Mouse (Mus musculus) right cerebral cortex, adult 2 months (tissue): ENCODE data around the gene Tnip3.
A peak's percentile ranks its signal among the peaks of the same experiment; 100 is the strongest.

Experiments used
- DNase-seq, 2 experiments: peaks; one replicate each; pipeline ENCODE4 v3.0.0; 2021 to 2022; ENCODE audit warnings: low spot score in 2 of 2

Gene Tnip3

DNA sequence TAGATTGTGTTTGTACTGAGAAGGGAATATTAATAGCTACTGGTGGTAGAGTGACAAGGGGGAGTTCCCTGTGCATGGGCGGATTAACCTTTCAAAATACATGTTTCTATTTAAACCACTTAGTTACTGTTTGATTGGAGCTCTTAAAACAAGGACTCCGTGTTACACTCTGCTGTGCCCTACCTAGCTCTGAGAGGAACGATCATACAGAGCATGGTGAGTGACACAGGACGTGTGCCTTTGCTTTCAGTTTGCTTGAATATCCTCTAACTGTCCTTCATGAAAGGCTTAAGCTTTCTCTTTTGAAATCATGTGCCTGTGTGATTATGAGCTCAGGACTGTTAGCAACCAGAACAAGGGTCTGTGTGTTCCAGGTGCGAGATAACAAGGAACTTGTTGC lies at the start of gene Tnip3:
Gene Tnip3 (plus strand): TSS at position 122 of the 400 bp plus-strand sequence.
- DNase-seq: no peak

GRCm38 (mm10) chr6:65498786-65499185 lies 26.3 kb upstream of the Tnip3 start:
- DNase-seq: no peak

DNA sequence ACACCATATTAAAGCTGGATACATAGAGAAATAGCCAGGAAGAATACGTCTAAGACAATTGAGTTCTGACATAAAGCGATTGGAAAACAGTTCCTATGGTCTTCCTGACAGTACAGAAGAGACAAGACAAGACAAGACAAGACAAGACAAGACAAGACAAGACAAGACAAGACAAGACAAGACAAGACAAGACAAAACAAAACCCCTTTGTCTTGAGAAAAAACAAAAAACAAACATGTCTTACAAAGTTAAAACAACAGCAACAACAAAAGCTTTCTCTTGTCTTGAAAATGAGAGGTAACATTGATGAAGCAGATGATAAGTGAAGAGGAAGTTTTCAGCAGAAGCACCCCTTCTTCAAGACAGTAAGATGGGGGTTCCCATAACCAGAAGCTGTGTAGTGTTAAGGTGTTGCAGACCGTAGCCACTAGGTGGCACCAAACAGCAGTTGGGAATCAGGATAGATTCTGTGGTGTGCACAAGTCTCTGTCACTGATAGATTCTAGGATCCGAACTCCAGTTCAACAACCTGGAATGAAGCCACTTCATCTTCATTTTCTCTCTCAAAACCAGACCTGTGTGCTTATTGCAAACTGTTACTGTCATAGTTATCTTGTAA lies 15.0 kb upstream of the Tnip3 start:
- peak; percentile 77 to 87 for DNase-seq

DNA sequence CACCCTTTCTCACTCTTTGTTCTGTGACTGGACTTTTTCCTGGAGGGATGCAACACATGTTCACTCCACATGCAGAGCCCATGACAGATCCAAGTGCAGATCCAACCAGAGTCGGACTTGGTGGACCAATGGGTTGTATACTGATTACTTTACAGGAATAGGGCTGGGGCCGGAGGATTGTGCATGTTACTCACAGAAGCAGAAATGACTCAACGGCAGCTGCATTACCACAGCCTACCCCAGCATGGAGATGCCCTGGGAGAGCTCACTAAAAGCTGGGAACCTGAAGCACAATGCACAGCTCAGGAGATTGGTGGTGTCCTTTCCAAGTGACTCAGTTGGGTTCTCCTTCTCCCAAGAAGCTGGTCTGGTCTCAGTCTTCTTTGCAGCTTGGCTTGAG lies 11.3 kb upstream of the Tnip3 start:
- DNase-seq: no peak

GRCm38 (mm10) chr6:65516759-65517158 lies 8.4 kb upstream of the Tnip3 start:
- DNase-seq: no peak

DNA sequence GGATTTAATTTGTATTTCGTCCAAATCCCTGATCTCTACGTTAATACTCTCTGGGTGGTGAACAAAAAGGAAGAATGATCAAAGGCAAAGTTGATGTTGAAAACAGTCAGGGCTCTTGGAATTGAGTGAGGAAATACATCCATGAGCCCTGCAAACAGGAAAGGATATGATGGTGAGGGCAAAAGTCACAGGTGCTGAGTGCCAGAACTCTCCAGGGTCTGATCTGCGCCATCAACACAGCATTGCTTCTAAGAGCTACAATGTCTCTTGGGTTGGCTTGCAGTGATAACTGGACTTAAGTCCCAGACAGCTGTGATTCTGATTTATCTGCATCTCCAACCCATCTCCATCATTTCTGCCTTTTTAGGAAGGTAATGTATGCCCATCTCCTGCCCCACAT lies 4.3 kb upstream of the Tnip3 start:
- DNase-seq: no peak

DNA sequence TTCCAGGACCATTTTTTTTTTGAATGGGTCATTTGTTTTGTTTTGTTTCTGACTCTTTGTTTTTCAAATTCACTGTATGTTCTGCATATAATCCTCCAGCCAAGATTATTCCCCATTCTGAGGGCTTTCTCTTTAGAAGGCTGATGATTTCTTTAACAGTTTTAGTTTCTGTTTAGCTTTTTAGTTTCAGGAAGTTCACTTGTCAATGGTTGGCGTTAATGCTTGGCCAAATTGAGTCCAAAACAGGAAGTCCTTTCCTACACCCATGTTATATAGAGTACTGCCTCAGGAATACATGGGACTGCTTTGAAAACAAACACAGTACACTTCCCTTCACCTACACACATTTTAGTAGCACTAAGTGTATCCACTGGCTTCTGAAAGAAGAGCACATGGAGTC lies 2.8 kb downstream of the Tnip3 start:
- DNase-seq: no peak

DNA sequence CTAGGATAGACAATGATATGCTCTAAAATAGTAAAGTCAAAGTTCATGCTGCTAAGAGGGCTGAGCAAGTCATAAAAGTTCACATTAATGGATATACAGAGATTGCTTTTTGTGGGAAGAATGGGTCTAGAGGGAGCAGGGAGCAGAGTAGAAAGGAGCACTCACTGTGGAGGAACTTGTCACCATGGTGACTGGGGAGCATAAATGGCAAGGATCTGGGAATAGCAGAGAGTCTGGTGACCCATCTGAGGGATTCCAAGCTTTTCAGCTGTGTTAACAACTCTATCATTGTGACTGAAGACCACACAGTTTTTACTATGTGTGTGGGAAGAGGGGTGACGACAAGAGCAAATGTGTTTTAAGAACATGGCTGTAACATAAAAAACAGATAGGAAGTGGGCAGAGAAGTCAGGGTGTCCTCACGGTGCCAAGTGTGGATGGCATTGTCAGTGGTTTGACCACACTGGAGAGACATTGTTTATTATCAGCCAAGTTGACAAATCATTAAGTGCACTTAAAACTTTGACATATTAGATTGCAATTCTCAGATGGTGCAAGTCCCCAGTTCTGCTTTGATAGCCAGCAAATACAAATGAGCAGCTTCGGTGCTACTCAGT lies 6.2 kb downstream of the Tnip3 start:
- no peak for DNase-seq

DNA sequence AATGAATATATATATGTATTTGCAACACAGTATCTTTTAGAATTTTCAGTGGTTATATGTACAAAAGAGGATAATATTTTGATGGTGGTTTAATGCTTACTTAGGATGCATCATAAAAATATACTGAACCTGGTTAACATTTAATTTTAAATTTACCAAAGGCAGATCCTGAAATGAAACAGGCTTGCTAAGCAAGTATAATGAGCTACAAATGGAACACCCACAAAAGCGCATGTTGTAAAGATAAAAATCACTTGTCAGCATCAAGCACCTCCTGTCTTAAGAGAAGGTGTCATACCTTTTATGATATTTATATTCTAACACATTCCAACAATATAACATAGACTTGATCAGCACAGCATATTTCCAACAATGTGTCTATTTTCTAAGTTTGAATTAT lies 8.6 kb downstream of the Tnip3 start:
- DNase-seq: no peak

DNA sequence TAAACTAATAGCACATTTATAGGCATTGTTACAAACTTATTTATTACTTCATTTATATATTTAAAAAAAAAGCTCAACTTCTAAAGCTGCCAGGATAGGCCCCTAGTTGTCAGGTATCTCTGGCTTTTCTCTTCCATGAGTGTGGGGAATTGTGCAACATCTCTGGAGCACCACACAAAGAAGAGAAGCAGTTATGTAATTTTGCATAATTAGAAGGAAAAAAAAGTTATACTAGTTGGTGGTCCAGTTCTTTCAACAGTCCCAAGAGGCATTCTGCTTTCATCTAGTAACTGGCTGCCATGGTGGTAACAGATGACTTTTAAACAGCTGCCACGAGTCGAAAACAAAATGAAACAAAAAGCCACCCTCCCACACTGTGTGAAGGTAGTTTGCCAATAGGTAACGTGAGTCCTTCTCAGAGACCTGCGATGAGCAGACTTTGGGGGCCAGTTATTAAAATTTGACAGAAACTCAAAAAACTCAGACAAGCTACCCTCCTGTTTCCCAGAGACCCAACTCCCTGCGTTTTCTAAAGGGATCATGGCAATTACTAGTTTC lies 12.3 kb downstream of the Tnip3 start:
- DNase-seq: no peak

GRCm38 (mm10) chr6:65538022-65538652 lies 13.0 kb downstream of the Tnip3 start:
- DNase-seq: no peak

GRCm38 (mm10) chr6:65538921-65539320 lies 13.8 kb downstream of the Tnip3 start:
- no peak for DNase-seq

DNA sequence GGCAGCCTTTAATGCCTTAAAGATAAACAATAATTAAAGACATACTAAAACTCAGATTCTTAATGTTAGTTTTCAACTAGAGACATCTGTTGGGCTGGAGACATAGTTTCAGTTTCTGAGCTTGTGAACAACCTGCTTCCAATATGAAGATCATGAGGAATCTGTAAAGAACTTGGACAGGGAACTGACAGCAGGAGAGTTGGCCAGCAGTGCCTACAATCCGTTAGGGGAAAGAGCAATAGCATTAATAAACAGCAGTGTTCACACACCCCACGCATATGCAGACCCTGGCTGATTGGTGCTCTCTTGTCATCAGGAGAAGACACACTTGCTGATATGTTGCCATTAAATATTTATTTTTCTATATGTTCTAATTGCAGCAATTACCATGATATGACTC lies 15.0 kb downstream of the Tnip3 start:
- DNase-seq: no peak

DNA sequence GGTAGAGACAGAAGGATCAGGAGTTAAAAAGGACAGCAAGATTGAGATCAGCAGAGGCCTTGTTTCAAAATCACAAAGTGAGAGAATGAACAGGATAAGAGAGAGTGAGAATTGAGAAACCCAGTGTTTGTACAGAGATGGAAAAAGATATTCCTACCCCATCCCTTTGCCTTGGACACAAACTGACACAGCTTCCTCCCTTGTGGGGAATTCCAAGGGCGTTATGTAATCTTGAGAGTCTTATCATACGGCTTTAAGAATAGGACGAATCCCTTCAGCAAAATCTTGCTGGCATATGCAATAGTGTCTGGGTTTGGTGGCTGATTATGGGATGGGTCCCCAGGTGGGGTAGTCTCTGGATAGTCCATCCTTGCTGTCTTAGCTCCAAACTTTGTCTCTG lies 16.0 kb downstream of the Tnip3 start:
- DNase-seq: no peak

- no peak for DNase-seq
Measured at GRCm38 (mm10) chr6:65542391-65542790, 17.3 kb downstream of the Tnip3 start.

DNA sequence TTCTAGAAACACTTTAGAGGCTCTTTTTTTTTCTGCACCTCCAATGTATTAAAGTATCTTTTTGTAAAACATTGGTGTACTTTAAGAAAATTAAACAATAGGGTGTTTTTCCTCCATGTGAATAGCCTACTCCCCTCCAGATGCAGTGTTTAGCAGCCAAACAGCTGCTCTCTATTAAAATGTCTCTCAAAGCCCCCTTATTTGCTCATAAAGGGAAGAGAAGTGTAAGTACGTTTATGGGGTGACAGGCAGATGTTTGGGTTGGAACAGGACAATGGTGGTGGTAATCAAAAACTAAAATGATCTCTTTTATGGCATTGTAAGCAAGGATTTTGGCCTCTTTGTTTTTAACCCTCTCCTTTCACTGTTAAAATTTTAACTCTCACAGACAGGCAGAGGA lies 17.8 kb downstream of the Tnip3 start:
- no peak for DNase-seq

DNA sequence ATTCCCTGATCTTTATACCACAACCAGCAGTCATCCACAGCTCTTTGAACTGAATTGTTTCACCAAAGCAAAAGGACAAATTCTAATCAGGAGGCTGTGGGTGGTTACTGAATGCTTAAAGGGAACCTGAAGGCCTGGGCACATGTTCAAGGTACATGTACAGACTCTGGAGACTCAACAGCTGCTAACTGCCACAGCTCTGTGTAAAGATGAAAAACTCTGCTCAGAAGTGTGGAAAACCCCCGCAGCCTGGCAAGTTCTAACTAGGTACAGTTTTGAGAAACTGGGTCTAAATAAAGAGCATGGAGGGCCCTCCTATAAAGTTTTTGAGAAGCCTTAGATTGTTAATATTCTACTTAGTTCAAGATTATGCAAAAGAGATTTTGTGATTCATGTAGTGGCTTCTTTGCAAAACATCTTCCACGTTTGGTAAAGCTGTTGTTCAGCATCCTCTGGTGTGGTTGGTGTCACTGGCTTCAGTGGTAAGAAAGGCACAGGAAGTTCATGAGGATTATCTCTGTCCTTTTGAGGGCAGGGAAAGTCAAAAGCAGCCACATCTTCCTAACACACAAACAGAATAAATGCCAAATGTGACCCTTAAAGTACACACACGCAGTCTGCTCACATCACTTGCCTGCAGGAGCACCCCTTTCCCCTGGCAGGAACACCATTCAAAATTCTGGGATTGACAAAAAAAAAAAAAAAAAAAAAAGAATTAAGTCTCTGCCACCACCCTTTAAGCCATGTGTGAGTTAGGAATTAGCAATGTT lies 39.0 kb downstream of the Tnip3 start:
- DNase-seq: peak; percentile 46 to 61

DNA sequence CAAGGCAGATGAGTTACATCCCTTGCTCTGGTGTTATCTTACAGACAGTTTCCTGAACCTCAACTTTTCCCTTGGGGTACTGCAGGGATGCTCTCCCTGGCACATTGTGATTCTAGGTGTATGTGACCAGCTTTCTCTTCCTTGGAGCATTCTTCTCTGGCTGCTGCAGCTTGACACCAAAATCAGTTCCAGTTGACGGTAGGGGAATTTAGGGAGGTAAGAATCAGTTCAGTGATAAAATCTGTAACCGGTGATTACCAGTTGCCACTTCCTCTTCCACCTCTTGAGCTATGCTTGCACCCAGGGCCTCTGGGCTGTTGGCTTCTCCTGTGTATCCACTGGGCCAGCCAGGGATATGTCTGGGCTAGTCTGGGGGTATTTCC lies 39.5 kb downstream of the Tnip3 start:
- DNase-seq: no peak

GRCm38 (mm10) chr6:65569741-65570140 lies 44.6 kb downstream of the Tnip3 start:
- peak; percentile 40 to 67 for DNase-seq

DNA sequence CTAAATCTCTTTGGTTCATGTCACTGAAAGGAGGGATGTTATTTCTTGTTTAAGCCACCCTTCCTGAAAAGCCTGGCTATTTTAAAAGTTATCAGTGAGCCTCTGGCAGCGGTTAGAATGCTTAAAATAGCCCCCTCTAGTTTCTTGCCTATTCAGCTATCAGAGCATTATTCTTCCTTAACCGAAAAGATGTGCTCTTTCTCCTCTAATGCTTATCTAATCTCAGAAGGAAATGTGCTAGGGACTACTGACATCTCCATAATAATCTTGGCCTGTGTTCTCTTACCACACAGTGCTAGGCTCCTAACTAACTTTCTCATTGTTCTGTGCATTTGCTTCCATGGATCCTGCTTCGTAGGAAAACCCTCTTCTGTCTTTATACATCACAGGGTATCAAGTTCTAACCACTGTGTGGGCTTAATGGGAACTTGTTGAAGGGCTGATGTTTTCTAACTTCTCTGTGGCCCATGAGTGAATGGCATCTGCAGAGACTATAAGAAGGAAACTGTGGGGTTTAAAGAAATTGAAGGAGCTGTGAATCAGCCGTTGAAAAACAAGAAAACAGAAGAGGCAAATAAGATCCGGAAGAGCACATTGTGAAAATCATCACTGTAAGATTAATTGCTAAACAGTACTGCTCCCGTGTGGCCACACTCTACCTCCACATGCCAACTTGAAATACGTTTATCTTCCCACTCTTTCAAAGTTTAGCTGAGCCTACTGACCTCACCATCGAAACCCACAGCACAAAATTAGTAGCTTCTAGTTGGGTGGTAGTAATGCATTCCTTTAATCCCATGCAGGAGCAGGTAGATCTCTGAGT lies 53.2 kb downstream of the Tnip3 start:
- no peak for DNase-seq

DNA sequence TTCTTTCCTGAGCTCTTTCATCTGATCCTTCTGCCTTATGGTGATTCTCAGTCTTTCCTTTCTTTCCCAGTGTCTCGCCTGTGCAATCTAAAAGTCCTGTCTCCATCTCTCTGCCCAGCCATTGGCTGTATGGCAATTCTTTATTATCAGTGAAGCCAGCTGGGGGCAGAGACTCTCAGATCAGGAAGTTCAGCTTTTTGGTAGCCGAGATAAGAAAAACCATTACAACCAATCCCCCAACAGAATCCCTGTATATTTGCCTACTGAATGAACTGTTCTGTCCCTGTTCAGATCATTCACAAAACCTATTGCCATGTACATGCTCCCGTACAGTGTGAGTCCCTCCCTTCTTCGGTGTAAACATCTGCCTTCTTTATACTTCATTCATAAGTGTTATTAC lies 57.9 kb downstream of the Tnip3 start:
- DNase-seq: no peak
